Mouse (Mus musculus) heart, postnatal 25 days (tissue): ENCODE measurements at regions not wholly inside any gene's neighbourhood (a gene's known extent, or its start where the extent isn't known, plus 50 kb on each side); places are given as distances from the start of the nearest gene placed in this dataset.

Source experiments
- DNase-seq: peaks from one replicate; pipeline ENCODE4 v3.0.0; 2022; ENCODE audit warnings: low spot score
- intact Hi-C: fragments of 180-260 bp; cut with DNase I; formaldehyde crosslinking; loops from one replicate; pipeline ENCODE4 v1.15.1; 2025

DNA sequence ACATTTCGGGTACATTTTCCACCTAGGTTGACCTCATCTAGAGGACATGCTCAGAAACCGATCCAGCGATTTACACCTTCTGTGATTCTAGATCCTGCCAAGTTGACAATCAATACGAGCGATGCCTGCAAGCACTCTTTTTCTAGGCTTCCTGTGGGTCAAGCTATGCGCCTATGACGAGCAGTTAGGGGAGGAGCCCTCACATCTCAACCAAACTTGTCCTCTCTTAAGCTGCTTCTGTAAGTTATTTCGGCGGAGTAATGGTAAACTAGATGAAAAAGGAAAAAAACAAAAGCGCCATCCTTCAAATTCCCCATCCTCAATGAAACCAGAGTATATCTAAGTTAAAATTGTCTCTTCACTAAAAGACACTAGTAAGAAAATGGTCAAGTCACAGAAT, 858.5 kb downstream of the Zfp704 start:
- no peak for DNase-seq
- intact Hi-C loops = no loop called here

DNA sequence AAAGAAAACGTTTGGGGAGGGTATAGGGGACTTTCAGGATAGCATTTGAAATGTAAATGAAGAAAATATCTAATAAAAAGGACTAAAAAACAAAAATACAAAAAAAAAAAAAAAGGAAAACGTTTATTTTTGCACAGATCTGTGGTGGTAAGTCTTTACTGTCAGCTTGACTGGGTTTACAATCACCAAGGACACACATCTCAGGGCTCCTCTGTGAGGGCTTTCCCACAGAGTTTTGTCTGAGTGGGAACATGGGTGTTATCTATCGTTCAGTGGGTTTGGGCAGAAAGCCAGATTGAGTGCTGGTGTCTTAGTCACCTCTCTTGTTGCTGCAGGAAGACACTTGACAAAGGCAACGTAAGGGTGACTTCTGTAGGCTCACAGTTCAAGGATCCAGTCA, 859.0 kb downstream of the Zfp704 start:
- no peak for DNase-seq
- intact Hi-C loops = no loop called here

DNA sequence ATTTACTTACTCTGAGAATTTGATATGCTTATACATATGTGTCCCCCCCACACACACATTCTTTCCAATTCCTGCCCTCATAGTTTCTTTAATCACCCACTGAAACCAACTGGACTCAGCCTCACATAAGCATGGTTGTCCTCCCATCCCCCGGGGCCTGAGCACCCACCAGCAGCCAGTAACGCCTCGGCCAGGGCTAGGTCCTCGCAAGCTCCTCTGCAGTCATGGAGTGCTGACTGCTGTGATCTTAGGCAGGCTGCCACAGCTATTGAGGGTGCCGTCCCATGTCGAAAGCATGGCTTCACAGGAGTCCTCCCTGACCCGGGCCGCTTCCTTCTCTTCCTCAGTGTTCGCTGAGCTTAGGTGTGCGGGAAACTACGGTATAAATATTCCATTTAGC, 859.7 kb downstream of the Zfp704 start:
- intact Hi-C loops = no loop called here
- no peak for DNase-seq

DNA sequence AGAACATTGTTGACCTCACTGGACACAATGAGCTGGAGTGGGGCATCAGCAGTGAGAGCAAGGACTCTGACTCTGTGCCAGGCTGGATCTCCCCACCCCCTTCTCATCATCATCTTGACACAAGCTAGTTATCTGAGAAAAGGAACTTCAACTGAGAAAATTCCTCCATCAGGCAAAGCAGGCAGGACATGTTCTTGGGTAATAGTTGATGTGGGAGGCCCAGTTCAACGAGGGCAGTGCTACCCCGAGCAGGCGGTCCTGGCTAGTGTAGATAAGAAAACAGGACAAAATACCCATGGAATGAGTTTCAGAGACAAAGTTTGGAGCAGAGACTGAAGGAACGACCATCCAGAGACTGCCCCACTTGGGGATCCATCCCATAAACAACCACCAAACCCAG, 862.7 kb downstream of the Zfp704 start:
- DNase-seq = no peak
- intact Hi-C loops = no loop called here

DNA sequence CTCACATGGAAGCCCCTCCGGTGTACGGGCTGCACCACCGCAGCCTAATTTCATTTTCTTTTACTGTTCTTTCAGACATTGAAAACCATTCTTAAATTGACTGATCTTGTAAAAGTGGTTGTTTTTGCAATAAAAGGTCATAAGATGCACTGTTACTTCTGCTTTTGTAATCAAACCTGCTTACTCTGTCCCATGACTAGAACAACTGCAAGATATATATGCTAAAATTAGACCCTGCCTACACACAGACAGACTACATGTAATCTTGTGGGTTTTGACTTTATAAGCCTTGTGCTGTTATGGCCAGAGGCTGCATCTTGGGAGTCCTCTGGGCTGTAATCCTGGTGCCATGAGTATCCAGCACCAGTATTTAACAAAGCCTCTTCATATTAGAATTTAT, 863.2 kb downstream of the Zfp704 start:
- DNase-seq = no peak
- intact Hi-C loops = no loop called here

DNA sequence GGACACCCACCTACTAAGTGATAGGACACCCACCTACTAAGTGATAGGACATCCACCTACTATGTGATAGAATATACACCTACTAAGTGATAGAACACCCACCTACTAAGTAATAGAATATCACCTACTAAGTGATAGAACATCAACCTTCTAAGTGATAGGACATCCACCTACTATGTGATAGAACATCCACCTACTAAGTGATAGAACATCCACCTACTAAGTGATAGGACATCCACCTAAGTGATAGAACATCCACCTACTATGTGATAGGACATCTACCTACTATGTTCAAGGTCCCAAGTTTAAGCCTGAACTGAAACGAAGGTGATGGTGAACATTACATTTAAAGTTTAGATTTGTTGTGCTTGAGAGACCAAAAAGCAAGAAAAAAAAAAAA, 863.8 kb downstream of the Zfp704 start:
- DNase-seq = no peak
- intact Hi-C loops = no loop called here

DNA sequence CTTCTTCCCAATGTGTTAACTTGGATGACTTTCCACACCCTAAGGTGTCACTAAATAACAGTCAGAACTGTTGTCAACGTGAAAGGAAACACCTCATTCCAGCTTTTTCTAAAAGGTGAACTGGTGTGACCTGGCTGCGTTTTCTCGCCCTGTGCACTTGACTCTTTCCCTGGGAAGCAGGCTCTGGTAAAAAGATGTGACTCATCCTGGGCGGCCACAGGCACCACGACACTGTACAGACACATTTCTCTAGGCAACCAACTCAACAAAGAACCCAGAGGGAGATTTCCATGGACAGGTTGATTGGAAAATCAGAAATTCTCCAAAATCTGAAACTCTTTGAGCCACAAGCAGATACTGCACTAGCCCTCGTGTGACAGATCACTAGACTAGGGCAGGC, 865.0 kb downstream of the Zfp704 start:
- intact Hi-C loops = no loop called here
- DNase-seq = no peak

DNA sequence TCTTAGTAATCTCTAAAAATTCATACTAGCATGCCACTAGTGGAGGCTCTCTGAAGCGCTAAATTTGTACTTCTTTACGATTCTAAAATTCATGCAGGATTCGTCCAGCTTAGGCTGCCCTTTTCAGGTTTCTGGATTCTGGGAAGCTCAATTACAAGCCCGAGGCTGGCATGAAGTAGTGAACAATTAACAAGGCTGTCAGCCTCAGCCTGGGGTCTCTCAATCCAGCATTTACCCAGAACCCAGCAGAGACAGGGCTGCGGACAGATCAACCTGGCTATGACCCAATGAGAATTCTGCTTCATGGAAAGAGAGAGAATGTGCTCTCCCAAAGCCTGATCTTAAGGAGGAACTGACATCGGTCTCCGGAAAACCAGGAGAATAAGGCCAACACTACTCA, 866.2 kb downstream of the Zfp704 start:
- intact Hi-C loops = no loop called here
- DNase-seq = no peak

DNA sequence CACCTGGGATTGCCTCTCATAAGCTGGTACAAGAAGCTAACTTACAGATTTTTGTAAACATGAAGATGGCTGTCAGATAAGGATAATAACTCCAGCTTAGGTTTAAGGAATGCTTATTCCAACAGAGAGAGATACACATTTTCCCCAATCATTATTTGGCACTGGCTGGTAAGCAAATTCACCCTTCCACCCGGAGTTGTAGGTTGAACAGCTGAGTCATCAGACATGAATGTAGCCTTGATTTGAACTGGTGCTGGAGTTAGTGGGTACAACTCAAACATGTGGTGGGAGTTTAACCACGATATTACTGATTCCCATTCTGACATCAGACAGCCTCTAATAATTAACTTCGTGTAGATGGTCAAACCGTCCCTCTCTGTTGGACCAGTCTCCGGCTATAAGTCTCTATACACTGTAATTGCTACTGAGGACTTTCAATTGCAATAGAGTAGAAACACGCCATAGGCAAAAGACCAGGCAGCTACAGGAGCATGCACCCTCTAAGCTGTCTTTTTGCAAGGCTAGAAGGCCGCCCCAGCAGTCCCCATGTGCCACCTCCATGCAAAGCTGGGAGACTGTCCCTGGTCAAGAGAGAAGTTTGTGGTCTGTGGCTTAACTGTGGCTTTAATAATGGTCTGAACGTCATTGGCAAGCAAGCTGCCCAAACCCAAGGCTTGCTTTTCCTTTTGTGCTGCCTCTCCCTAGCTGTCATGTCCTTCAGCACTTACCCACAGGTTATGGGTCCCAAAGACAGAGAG, 868.4 kb downstream of the Zfp704 start:
- intact Hi-C loops = no loop called here
- no peak for DNase-seq

DNA sequence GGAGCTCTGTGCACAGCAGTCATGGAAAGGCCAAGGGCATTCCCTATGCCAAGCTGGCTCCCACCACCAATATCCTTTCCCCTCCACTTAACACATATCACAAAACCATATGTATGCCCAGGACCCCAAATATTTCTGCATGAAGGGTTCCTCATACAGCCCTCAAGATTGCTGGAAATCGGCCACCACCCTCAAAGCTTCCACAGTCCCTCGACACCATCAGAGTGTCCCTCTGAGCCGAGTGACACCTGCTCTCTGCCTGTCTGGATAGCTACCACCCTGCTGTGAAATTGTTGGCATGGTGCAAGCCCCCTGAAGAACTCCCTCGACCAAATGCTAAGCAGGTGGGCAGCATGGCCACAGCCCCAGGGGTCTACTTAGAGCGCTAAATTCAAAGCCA, 869.2 kb downstream of the Zfp704 start:
- intact Hi-C loops = no loop called here
- no peak for DNase-seq

DNA sequence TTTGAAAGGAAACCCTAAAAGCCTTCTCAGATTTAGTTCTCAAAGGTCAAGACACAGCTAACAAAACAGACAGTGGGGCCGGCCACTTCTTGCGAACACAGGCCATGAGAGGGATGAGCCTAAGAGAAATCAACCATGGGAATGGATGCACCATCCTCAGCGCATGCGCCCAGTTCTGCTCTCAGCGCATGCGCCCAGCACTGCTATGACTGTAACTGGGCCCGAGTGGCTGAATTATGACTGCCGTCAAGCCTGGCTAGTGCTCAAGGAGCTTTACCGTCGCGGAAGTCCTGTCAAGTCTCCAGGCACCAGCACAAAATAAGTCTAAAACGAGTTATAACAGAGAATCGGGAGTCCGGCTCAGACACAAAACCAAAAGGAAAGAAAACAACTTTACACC, 870.6 kb downstream of the Zfp704 start:
- DNase-seq = no peak
- intact Hi-C loops = no loop called here

DNA sequence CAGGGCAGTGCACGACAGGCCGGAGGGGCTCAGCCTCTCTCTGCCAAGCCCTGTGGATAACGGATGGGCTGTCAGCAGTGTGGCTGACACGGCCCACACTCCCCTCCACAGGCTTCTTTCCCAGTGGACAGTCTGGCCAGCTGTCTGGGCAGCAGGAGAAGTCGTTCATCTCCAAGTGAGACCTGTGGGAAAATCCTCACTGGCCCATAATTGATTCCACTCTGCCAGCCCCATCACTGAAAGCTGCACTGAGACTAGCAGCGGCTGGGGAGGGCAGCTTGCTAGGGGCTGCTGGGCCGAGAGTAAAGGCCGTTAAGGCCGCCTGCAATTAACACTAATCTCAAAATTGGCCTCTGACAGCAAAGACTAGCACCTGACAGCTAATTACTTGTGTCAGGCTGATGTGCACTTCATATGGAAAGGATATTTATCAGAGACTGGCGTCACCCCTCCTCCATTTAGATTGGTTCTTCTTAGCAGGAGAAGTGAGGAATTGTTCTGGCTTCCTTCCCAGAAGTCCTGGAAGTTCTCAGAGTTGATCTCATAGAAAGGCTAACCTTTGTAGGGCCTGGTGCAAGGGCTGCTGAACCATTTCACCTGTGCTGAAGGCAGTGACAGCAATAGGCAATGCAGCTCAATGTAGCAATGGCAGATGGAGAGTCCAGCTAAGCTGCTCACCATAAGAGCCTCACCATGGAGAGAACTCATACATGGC, 873.5 kb downstream of the Zfp704 start:
- peak; percentile 41 for DNase-seq
- intact Hi-C loops = no loop called here

DNA sequence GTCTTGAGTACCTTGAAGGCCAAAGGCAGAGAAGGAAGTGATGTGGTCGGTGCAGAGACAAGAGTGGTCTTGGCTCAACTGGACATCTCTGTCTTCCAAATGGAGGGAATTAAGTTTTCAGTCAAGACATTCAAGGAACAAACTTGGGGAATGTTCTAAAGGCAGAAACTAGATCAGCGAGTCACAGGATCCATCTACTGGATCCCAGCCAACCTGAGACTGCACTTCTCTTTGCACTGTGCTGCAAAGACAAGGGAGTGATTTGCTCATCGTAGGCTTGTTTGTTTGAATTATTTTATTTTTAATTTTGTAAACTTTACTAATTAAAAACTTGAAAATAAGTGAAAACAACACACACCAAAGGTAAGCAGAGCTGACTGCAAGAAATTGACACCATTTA, 875.8 kb downstream of the Zfp704 start:
- no peak for DNase-seq
- intact Hi-C loops = no loop called here

DNA sequence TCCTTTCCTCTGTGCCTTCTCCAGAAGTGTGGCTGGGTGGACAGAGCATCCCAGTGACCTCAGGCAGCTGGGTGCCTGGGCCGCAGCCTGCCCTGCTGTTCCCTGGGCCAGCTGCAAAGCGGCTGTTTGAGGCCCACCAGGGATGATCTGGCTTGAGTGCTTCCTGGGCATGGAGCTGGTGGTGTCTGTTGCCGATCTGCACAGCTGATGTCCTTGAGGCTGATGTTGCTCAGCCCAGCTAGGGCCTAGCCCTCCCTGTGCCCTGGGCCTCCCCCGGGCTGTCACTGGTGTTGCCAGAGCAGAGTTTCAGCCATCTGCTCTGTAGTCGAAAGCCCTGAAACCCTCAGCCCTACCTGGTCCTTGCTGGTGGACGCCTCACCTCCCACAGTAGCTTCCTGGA, 878.5 kb downstream of the Zfp704 start:
- intact Hi-C loops = no loop called here
- DNase-seq = no peak

DNA sequence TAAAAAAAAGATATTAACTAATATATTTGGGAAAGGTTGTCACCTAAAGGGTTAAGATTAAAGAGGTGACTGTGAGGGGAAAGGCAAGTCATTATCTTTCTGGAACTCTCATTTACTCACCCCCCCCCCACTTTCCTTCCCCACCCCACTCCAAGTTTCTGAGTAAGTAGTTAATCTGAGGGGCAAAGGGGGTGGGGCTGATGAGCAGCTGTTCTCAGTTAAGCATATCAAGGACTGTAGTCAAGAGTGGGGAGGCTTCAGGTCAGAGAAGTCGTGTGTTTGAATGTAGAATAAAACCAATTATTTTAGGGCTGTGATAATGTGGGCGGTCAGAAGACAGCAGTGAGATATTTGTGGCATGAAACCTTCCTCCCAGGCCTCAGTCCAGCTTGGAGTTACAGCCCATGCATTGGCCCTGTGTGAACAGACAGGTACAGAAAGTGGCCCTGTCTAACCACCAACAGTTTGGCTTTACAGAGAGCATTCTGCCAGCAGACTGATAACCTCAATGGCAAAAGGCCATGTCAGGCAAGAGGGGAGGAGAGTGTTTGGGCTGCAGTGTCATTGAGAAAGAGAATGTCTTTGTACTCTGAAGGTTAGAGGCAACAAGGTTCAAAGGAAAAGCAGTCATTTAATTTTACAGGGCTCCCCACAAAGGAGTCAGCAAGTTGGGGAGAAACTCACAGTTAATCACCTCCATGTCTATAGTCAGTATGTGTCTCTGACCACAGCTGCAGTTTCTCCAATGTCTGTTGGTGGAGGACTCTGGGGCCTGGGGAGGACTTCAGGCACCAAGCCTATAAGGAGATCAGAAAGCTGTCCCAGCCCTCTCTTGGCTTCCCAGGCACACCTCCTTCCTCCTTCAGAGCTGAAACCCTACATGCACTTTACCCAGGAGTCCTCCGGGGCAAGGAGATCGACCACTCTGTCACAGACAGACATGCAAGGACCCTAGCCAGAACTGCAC, 888.0 kb downstream of the Zfp704 start:
- DNase-seq = no peak
- intact Hi-C loops = no loop called here

DNA sequence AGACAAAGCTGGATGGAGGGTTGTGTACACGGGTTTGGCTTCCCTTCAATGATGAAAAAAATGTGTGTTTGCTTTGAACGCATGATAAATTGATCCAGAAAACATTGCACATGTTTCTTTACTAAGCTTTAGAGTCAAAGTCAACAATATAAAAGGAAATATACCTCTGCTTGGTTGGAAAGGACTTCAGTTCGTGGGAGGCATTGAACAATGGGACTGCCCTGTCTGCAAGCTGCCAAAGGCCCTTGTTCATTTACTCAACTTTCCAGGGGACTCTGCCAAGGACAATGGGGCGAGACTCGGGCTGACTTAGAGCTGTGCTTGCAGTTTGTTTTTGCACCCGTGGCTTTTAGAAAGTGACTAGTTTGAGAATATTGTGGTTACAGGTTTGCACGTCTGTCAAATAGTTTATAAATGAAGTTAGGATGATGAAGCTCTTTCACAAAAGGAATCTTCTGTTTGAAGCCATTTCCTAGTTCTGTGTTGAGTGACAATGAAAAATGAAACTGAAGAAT, 889.2 kb downstream of the Zfp704 start:
- no peak for DNase-seq

DNA sequence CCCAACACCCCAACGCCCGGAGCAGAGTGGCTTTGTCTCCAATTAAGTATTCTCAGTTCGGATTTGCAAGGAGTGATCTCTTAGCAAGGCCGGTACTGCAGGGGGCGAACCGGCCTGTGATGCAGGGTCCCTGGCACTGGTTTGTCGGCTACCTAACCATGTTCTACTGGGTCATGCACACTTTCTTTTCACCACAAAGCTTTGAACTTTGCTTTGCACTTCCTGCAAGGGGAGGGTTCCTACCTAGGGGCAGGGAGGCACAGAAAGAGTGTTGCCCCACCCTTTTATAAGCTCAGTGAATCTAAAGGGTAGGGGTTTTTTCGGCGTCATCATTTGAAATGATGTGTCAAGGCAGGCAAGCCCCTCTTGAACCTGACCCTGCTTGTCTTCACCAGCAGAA, 891.7 kb downstream of the Zfp704 start:
- intact Hi-C loops = loop anchor here (5.0 kb wide), 1 partner anchor 49 kb away; no protein-coding TSS in a partner anchor
- DNase-seq = no peak

More for the DNA sequence above, 889.2 kb downstream of the Zfp704 start:
- intact Hi-C loops = no loop called here

DNA sequence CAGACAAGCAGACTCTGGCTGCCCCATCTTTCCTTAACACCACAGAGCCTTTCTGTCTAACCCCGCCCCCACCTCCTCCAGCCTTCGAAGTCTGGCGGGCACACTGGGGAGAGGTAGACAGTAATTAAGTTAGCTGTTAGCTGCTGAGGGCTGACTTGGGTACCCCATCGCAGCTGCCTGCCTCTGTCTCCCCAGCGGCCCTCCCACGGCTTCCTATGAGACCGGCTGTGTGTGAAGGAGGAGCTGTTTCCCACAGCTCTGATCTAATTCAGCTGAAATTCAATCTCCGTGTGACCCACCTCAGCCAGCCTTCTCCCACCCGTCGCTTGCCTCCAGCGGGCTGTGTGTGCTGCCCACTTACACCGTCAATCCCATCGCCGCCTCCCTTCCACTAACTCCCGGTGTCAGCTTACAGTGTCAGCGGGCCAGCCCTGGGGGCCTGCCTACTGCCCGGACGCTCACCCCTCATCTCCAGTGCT, 892.5 kb downstream of the Zfp704 start:
- no peak for DNase-seq
- intact Hi-C loops = loop anchor here (5.0 kb wide), 1 partner anchor 50 kb away; no protein-coding TSS in a partner anchor
